Mouse (Mus musculus) erythroblast, embryonic 14.5 days (primary cell): ENCODE measurements at regions not wholly inside any gene's neighbourhood (a gene's known extent, or its start where the extent isn't known, plus 50 kb on each side); places are given as distances from the start of the nearest gene placed in this dataset.

Experiments
- GATA1 ChIP-seq: IDR thresholded peaks from 2 replicates; pipeline ENCODE4 v1.6.1; 2012; ENCODE audit warnings: low read length, inconsistent platforms, mixed read lengths
- TAL1 ChIP-seq: IDR thresholded peaks from 3 replicates; pipeline ENCODE4 v1.6.1; 2012; ENCODE audit warnings: low read length, inconsistent platforms, mixed read lengths

- no peak for TF ChIP-seq GATA1
- TF ChIP-seq TAL1 = no peak
Measured at GRCm38 (mm10) chr19:35180102-35180501, 257.9 kb downstream of the Kif20b start.
